Mouse (Mus musculus) embryonic facial prominence, embryonic 10.5 days (tissue): ENCODE data around the gene Serpina10. TPM values are rescaled to one million over a fixed set of nuclear protein-coding genes. Genes with fewer than 3 reads are reported as not detected.
"Not testable (repeated sequence)": the region's sequence is repeated elsewhere in the genome, so short reads cannot be mapped to it uniquely, and the experiment has no call there.

Source experiments
- DNase-seq: peaks from one replicate; pipeline ENCODE4 v3.0.0-alpha.2; 2017; ENCODE audit warnings: low spot score
- H3K27ac ChIP-seq: fragments of 300-500 bp; sonication (generic); replicated peaks from 2 replicates; pipeline ENCODE4 v1.5.1; 2016; ENCODE audit warnings: mild to moderate bottlenecking
- H3K27me3 ChIP-seq: fragments of 300-500 bp; sonication (generic); replicated peaks from 2 replicates; pipeline ENCODE4 v1.6.1; 2016; ENCODE audit warnings: low read depth, mild to moderate bottlenecking; ENCODE audit not compliant: poor library complexity, severe bottlenecking
- H3K36me3 ChIP-seq: fragments of 300-500 bp; sonication (generic); replicated peaks from 2 replicates; pipeline ENCODE4 v1.6.1; 2016; ENCODE audit warnings: mild to moderate bottlenecking, moderate library complexity
- H3K4me1 ChIP-seq: fragments of 300-500 bp; sonication (generic); 2 replicates; pipeline ENCODE4 v1.6.1; 2016
- H3K4me3 ChIP-seq: fragments of 300-500 bp; sonication (generic); 2 replicates; pipeline ENCODE4 v1.5.1; 2016; ENCODE audit warnings: mild to moderate bottlenecking, moderate library complexity
- H3K9me3 ChIP-seq: fragments of 300-500 bp; sonication (generic); 2 replicates; pipeline ENCODE4 v1.6.1; 2016; ENCODE audit warnings: mild to moderate bottlenecking
- WGBS: fragments of 180-500 bp; shearing (Covaris S2); methylation state at CpG from one replicate; pipeline ENCODE4 v1.1.7; 2016; 5-methylcytosine and 5-hydroxymethylcytosine counted together
- polyA plus RNA-seq: library from polyadenylated mRNA; unstranded; fragments of >200 nt; fragmentation: Nextera tagmentation; extraction: Ambion mirVana; gene quantifications from 2 replicates; pipeline ENCODE4 v1.2.1, GENCODE M21; 2016

Gene Serpina10
- polyA plus RNA-seq: not detected in 2 replicates

GRCm38 (mm10) chr12:103631203-103631612 is at the start of gene Serpina10:
Gene Serpina10, minus strand, starts transcription at chr12:103631444.
- Histone ChIP-seq H3K27me3 (no peaks in the 10 kb centered on the region), H3K36me3 (no peaks in the 10 kb centered on the region), H3K9me3 (no peaks in the 10 kb centered on the region), H3K4me3 (no peak within 1 kb of the TSS), H3K4me1 (no peaks in the 10 kb centered on the region), H3K27ac (no peak within 1 kb of the TSS)
- 82% methylated on average over 3 of the region's 3 CpGs for WGBS
- no peak for DNase-seq

GRCm38 (mm10) chr12:103679853-103680252 is 48.6 kb upstream of the Serpina10 start:
- 98% methylated on average over 1 of the region's 1 CpGs for WGBS
- not testable (repeated sequence) for DNase-seq, H3K36me3 ChIP-seq, H3K9me3 ChIP-seq, H3K4me1 ChIP-seq, H3K27ac ChIP-seq, H3K4me3 ChIP-seq, H3K27me3 ChIP-seq

- no peaks in the 10 kb centered on the region for H3K27me3 ChIP-seq
- no peak within 1 kb of the TSS for H3K4me3 ChIP-seq
- 88% methylated on average over 1 of the region's 1 CpGs for WGBS
- no peak within 1 kb of the TSS for H3K27ac ChIP-seq
- H3K9me3 ChIP-seq: no peaks in the 10 kb centered on the region
- H3K36me3 ChIP-seq: no peaks in the 10 kb centered on the region
- no peaks in the 10 kb centered on the region for H3K4me1 ChIP-seq
- no peak for DNase-seq
Measured at GRCm38 (mm10) chr12:103676039-103676438, 44.8 kb upstream of the Serpina10 start, which contains the start of gene Serpina16. Gene Serpina16, minus strand, starts transcription at chr12:103676139.

DNA sequence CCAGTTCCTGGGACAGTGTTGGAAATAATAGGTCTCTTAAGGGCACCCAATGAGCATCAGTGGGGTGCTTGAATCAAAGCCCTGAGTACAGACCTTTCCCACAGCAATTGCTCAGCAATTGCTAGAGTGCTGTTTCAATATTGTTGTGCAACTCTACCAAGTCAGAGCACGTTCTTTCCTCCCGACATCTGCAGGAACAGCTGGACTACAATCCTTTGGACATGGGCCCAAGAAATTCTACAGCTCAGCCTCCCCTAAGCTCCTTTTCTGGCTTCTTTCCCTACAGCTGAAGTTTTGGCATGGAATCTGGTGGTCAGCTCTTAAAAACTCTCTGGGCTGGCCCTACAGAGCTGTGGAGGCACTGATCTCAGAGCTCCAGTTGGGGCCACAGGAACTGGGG is 41.9 kb upstream of the Serpina10 start:
- H3K9me3 ChIP-seq: no peaks in the 10 kb centered on the region
- H3K27ac ChIP-seq: no peak overlapping the region
- no peaks in the 10 kb centered on the region for H3K36me3 ChIP-seq
- H3K4me1 ChIP-seq: no peaks in the 10 kb centered on the region
- DNase-seq: no peak
- no peak overlapping the region for H3K4me3 ChIP-seq
- WGBS: 90% methylated on average over 2 of the region's 2 CpGs
- no peaks in the 10 kb centered on the region for H3K27me3 ChIP-seq

DNA sequence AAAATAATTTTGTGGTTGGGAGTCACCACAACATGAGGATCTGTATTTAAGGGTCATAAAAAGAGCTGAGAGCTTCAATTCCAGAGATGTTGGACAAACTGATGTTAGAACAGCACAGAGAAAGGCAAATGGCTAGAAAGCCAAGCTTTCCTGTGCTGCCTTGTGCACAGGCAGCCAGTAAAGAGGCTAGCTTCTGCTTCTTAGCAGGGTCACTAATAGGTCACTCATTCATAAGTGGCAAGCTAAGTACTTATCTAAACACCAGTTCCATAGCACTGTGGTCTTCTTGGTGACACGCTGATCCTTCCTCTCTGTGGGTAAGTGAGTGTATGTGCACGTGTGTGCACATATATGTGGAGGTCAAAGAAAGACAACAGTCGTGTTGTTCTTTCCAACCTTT is 40.2 kb upstream of the Serpina10 start:
- WGBS: 81% methylated on average over 3 of the region's 3 CpGs
- no peaks in the 10 kb centered on the region for H3K4me1 ChIP-seq
- H3K36me3 ChIP-seq: no peaks in the 10 kb centered on the region
- H3K4me3 ChIP-seq: no peak overlapping the region
- no peak for DNase-seq
- H3K27me3 ChIP-seq: no peaks in the 10 kb centered on the region
- no peak overlapping the region for H3K27ac ChIP-seq
- no peaks in the 10 kb centered on the region for H3K9me3 ChIP-seq

DNA sequence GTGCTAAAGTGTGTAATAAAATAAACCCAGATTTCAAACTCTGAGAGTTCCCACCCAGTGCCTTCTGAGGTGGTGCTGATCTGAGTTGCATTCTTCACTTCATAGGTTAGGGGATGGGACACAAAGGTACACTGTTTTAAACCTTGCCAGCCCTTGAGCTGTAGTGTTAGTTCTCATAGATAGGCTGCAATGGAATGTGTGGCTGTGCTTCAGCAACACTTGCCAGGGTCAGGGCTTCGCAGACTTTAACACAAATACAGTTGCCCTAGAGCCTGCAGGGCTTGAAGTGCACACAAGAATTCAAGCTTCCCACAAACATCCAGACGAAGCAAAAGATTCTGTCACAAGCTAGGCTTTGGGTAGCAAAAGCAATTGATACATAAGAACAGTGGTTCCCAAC is 39.7 kb upstream of the Serpina10 start:
- H3K4me1 ChIP-seq: no peaks in the 10 kb centered on the region
- no peaks in the 10 kb centered on the region for H3K27me3 ChIP-seq
- 67% methylated on average over 2 of the region's 2 CpGs for WGBS
- H3K9me3 ChIP-seq: no peaks in the 10 kb centered on the region
- DNase-seq: no peak
- no peak overlapping the region for H3K4me3 ChIP-seq
- H3K27ac ChIP-seq: no peak overlapping the region
- H3K36me3 ChIP-seq: no peaks in the 10 kb centered on the region

GRCm38 (mm10) chr12:103670344-103670743 is 39.1 kb upstream of the Serpina10 start:
- no peak for DNase-seq
- H3K27ac ChIP-seq: no peak overlapping the region
- no peaks in the 10 kb centered on the region for H3K36me3 ChIP-seq
- WGBS: 88% methylated on average over 5 of the region's 5 CpGs
- H3K4me3 ChIP-seq: no peak overlapping the region
- no peaks in the 10 kb centered on the region for H3K9me3 ChIP-seq
- H3K4me1 ChIP-seq: no peaks in the 10 kb centered on the region
- H3K27me3 ChIP-seq: no peaks in the 10 kb centered on the region

DNA sequence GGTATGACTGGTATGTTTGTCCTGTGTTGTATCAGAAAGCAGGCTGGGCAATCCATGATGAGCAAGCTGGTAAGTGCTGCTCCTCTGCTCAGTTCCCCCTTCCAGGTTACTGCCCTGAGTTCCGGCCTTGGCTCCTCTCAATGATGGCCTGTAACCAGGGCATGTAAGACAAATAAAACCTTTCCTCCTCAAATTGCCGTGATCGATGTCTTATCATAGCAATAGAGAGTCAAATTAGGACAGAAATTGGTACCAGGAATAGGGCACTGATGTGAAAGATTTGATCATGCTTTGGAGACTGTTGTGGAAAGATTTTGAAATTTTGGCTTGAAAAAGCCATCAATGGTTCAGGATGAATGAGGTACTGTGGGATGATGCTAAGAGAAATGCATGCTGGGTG is 34.0 kb upstream of the Serpina10 start:
- Histone ChIP-seq H3K4me3 (no peak overlapping the region), H3K36me3 (no peaks in the 10 kb centered on the region), H3K4me1 (no peaks in the 10 kb centered on the region), H3K27me3 (no peaks in the 10 kb centered on the region), H3K27ac (no peak overlapping the region), H3K9me3 (no peaks in the 10 kb centered on the region)
- WGBS: 91% methylated on average over 3 of the region's 3 CpGs
- DNase-seq: no peak

DNA sequence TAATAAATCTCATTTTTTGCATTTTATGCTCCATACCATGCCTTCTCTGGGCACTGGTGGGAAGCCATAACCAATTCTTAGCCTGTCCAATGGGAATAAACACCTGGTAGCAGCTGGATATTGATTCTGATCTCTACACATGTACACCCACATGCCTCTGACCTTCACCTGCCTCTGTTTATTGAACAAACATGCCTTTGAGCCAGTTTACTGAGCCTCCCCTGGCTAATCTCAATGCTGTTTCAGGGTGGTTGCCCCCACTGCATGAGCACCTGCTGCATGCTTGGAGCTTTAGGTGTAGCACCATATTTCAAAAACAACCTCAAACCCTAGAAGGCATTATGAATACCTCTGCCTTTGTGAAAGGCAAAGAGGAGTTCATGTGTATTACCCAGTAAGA is 30.8 kb upstream of the Serpina10 start:
- not testable (repeated sequence) for H3K4me3 ChIP-seq, H3K27me3 ChIP-seq, H3K9me3 ChIP-seq, H3K4me1 ChIP-seq, DNase-seq, H3K36me3 ChIP-seq, H3K27ac ChIP-seq

DNA sequence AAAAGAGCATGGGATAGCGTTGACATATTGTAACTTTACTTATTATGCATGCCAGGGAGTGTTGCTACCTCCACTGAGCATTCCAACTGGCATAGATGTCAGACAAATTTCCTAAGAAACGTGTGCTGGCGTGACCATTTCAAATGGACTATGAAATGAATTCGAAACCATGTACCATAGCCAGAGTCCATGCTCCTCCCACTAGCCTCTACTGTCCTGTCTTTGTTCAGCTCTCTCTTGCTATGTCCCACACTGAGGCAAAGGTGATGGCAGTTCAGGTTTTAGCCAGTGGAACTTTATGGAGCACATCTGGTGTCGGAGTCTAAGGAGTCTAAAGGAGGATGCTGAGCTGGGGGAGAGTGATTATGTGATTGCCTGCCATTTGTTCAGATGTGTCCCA is 28.8 kb upstream of the Serpina10 start:
- WGBS: 89% methylated on average over 5 of the region's 5 CpGs

DNA sequence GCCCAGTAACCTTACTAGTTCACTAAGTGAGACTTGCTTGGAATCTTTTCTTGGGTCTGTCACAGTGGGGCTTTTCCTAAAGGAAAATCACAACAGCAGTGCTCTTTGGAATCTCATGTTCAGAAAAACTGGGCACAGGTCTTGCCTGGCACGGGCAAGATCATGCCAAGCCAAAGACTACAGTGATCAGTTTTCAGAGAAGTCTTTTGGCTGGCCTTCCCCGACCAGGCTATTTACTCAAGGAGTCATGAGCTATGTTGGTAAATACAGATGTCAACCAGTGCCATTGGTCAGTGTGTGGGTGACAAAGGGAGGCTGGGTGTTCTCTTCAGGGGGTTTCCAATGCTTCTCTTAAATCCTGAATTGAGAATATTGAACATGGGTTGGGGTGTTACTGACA is 27.9 kb upstream of the Serpina10 start:
- WGBS: 87% methylated on average over 2 of the region's 2 CpGs

More for the DNA sequence above, 28.8 kb upstream of the Serpina10 start:
- Histone ChIP-seq H3K36me3 (no peaks in the 10 kb centered on the region), H3K4me1 (no peaks in the 10 kb centered on the region), H3K27ac (no peak overlapping the region), H3K27me3 (no peaks in the 10 kb centered on the region), H3K9me3 (no peaks in the 10 kb centered on the region), H3K4me3 (no peak overlapping the region)
- no peak for DNase-seq

DNA sequence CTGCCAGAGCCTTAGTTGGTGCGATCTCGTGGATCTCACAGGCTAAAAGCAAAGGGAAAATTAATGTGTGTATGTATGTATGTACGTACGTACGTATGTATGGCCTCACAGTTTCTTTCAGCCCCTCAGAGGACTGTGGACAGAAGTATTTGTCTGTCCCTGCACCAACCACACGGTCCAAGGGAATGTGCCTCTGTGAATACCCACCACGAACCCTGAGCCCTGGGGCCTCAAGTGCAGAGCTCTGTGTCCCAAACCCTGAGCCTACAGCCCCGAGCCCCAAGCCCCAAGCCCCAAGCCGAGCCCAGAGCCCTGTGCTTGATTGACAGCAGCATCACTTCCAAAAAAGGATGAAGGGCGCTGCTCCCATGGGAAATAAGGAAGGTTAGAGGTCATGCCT is 26.7 kb upstream of the Serpina10 start:
- no peak overlapping the region for H3K4me3 ChIP-seq
- 82% methylated on average over 10 of the region's 10 CpGs for WGBS
- no peaks in the 10 kb centered on the region for H3K27me3 ChIP-seq
- H3K4me1 ChIP-seq: no peaks in the 10 kb centered on the region
- H3K9me3 ChIP-seq: no peaks in the 10 kb centered on the region
- DNase-seq: no peak
- H3K36me3 ChIP-seq: no peaks in the 10 kb centered on the region
- H3K27ac ChIP-seq: no peak overlapping the region

More for the DNA sequence above, 27.9 kb upstream of the Serpina10 start:
- no peaks in the 10 kb centered on the region for H3K9me3 ChIP-seq
- H3K4me3 ChIP-seq: no peak overlapping the region
- H3K36me3 ChIP-seq: no peaks in the 10 kb centered on the region
- H3K27ac ChIP-seq: no peak overlapping the region
- H3K27me3 ChIP-seq: no peaks in the 10 kb centered on the region
- DNase-seq: no peak
- no peaks in the 10 kb centered on the region for H3K4me1 ChIP-seq

- Histone ChIP-seq H3K36me3 (no peaks in the 10 kb centered on the region), H3K4me3 (no peak within 1 kb of the TSS), H3K27me3 (no peaks in the 10 kb centered on the region), H3K27ac (no peak within 1 kb of the TSS), H3K9me3 (no peaks in the 10 kb centered on the region), H3K4me1 (no peaks in the 10 kb centered on the region)
- no peak for DNase-seq
- 85% methylated on average over 9 of the region's 9 CpGs for WGBS
Measured at GRCm38 (mm10) chr12:103656848-103657626, 25.8 kb upstream of the Serpina10 start, which contains the start of gene Serpina6. Gene Serpina6, minus strand, starts transcription at chr12:103657212.
